Mouse (Mus musculus) CH12.LX (cell line): ENCODE data around the gene Chst15. TPM values are rescaled to one million over a fixed set of nuclear protein-coding genes. Genes with fewer than 3 reads are reported as not detected.

Source experiments
- DNase-seq: peaks from one replicate; pipeline ENCODE4 v3.0.0-alpha.2; 2013; ENCODE audit errors: extremely low read depth
- H3K27ac ChIP-seq: 2 replicates; pipeline ENCODE4 v1.5.1; 2012; ENCODE audit warnings: low read depth, mild to moderate bottlenecking, control low read depth, moderate library complexity; ENCODE audit not compliant: insufficient read depth
- H3K27me3 ChIP-seq: replicated peaks from 2 replicates; pipeline ENCODE3; 2012; ENCODE audit warnings: inconsistent platforms
- H3K36me3 ChIP-seq, 2 experiments: replicated peaks in 1 of 2; 2 replicates each; pipeline versions ENCODE3 to v1.6.1; 2012; ENCODE audit warnings: inconsistent platforms in 1 of 2, low read length in 1 of 2, mild to moderate bottlenecking in 1 of 2, mixed read lengths in 1 of 2, moderate library complexity in 1 of 2; ENCODE audit not compliant: control insufficient read depth in 1 of 2, insufficient read depth in 1 of 2
- H3K4me1 ChIP-seq, 2 experiments: 2 replicates each; pipeline ENCODE4 v1.6.1; 2012; ENCODE audit warnings: inconsistent platforms in 1 of 2, moderate library complexity in 1 of 2; ENCODE audit not compliant: insufficient read depth in 2 of 2, control insufficient read depth in 1 of 2
- H3K4me2 ChIP-seq: 2 replicates; pipeline ENCODE4 v1.6.1; 2012; ENCODE audit warnings: low read depth, mild to moderate bottlenecking, control low read depth; ENCODE audit not compliant: poor library complexity, insufficient read depth, severe bottlenecking
- H3K4me3 ChIP-seq, 3 experiments: fragments of 150-350 bp in 1 of 3; sonication (generic) in 1 of 3; replicated peaks in 1 of 3; 2 replicates each; pipeline versions ENCODE3 to v1.5.1; 2011 to 2012; ENCODE audit warnings: low read depth in 2 of 3, low read length in 2 of 3, mild to moderate bottlenecking in 2 of 3, moderate library complexity in 2 of 3, control low read depth in 1 of 3, improper control_type of control experiment in 1 of 3, inconsistent platforms in 1 of 3, mixed read lengths in 1 of 3; ENCODE audit not compliant: poor library complexity in 1 of 3
- H3K79me2 ChIP-seq: replicated peaks from 2 replicates; pipeline ENCODE4 v1.6.1; 2012; ENCODE audit warnings: mild to moderate bottlenecking, moderate library complexity; ENCODE audit not compliant: control insufficient read depth, poor library complexity, insufficient read depth, severe bottlenecking; ENCODE audit errors: extremely low read depth
- H3K9ac ChIP-seq: 2 replicates; pipeline ENCODE4 v1.6.1; 2012; ENCODE audit warnings: low read depth, mild to moderate bottlenecking, control low read depth, moderate library complexity; ENCODE audit not compliant: insufficient read depth
- H3K9me3 ChIP-seq: replicated peaks from 2 replicates; pipeline ENCODE3; 2012; ENCODE audit warnings: low read length, inconsistent platforms, mixed read lengths
- BHLHE40 ChIP-seq: IDR thresholded peaks from 2 replicates; pipeline ENCODE4 v1.6.1; 2011; ENCODE audit warnings: mild to moderate bottlenecking, low read depth, low read length, improper control_type of control experiment
- CTCF ChIP-seq, 2 experiments: IDR thresholded peaks in 1 of 2; conservative IDR thresholded peaks in 1 of 2; 2 replicates each; pipeline ENCODE4 v1.5.1; 2011 to 2012; ENCODE audit warnings: low read depth in 2 of 2, low read length in 2 of 2, improper control_type of control experiment in 1 of 2, inconsistent platforms in 1 of 2, mild to moderate bottlenecking in 1 of 2, moderate library complexity in 1 of 2
- E2F4 ChIP-seq: IDR thresholded peaks from 2 replicates; pipeline ENCODE4 v1.6.1; 2011; ENCODE audit warnings: low read depth, low read length, improper control_type of control experiment; ENCODE audit not compliant: insufficient replicate concordance
- EP300 ChIP-seq: IDR thresholded peaks from 2 replicates; pipeline ENCODE4 v1.6.1; 2011; ENCODE audit warnings: low read length, improper control_type of control experiment
- ETS1 ChIP-seq: conservative IDR thresholded peaks from 2 replicates; pipeline ENCODE4 v1.6.1; 2012; ENCODE audit warnings: low read depth, mild to moderate bottlenecking, inconsistent platforms, low read length, improper control_type of control experiment, moderate library complexity
- JUN ChIP-seq: IDR thresholded peaks from 2 replicates; pipeline ENCODE4 v1.6.1; 2011; ENCODE audit warnings: low read depth, mild to moderate bottlenecking, low read length, improper control_type of control experiment, moderate library complexity; ENCODE audit not compliant: insufficient read depth
- MAX ChIP-seq: IDR thresholded peaks from 2 replicates; pipeline ENCODE4 v1.6.1; 2011; ENCODE audit warnings: low read length, improper control_type of control experiment
- MAZ ChIP-seq: IDR thresholded peaks from 2 replicates; pipeline ENCODE4 v1.6.1; 2012; ENCODE audit warnings: low read depth, mild to moderate bottlenecking, inconsistent platforms, low read length, improper control_type of control experiment, moderate library complexity
- MYC ChIP-seq: IDR thresholded peaks from 2 replicates; pipeline ENCODE4 v1.6.1; 2011; ENCODE audit warnings: low read depth, mild to moderate bottlenecking, improper control_type of control experiment, low read length
- NELFE ChIP-seq: IDR thresholded peaks from 2 replicates; pipeline ENCODE4 v1.6.1; 2011; ENCODE audit warnings: low read depth, low read length, improper control_type of control experiment
- NRF1 ChIP-seq: IDR thresholded peaks from 2 replicates; pipeline ENCODE4 v1.6.1; 2014; ENCODE audit warnings: low read depth, mild to moderate bottlenecking, inconsistent platforms, low read length, improper control_type of control experiment, moderate library complexity
- PAX5 ChIP-seq: IDR thresholded peaks from 2 replicates; pipeline ENCODE4 v1.6.1; 2012; ENCODE audit warnings: low read length, inconsistent platforms, mixed read lengths
- RAD21 ChIP-seq: IDR thresholded peaks from 2 replicates; pipeline ENCODE4 v1.6.1; 2011; ENCODE audit warnings: low read depth, mild to moderate bottlenecking, low read length, improper control_type of control experiment, moderate library complexity
- RCOR1 ChIP-seq: conservative IDR thresholded peaks from 2 replicates; pipeline ENCODE4 v1.6.1; 2012; ENCODE audit warnings: low read depth, mild to moderate bottlenecking, inconsistent platforms, low read length, improper control_type of control experiment
- SIN3A ChIP-seq: IDR thresholded peaks from 2 replicates; pipeline ENCODE4 v1.6.1; 2012; ENCODE audit warnings: low read length, improper control_type of control experiment, inconsistent platforms
- TBP ChIP-seq: conservative IDR thresholded peaks from 2 replicates; pipeline ENCODE4 v1.6.1; 2011; ENCODE audit warnings: low read depth, low read length, improper control_type of control experiment
- TCF12 ChIP-seq: IDR thresholded peaks from 2 replicates; pipeline ENCODE4 v1.6.1; 2014; ENCODE audit warnings: low read depth, mild to moderate bottlenecking, inconsistent platforms, low read length, improper control_type of control experiment
- UBTF ChIP-seq: IDR thresholded peaks from 2 replicates; pipeline ENCODE4 v1.6.1; 2012; ENCODE audit warnings: low read depth, mild to moderate bottlenecking, inconsistent platforms, low read length, improper control_type of control experiment, moderate library complexity
- USF2 ChIP-seq: conservative IDR thresholded peaks from 2 replicates; pipeline ENCODE4 v1.6.1; 2011; ENCODE audit warnings: low read depth, low read length, improper control_type of control experiment
- ZC3H11A ChIP-seq: IDR thresholded peaks from 2 replicates; pipeline ENCODE4 v1.6.1; 2012; ENCODE audit warnings: low read depth, mild to moderate bottlenecking, inconsistent platforms, low read length, improper control_type of control experiment
- ZKSCAN1 ChIP-seq: IDR thresholded peaks from 2 replicates; pipeline ENCODE4 v1.6.1; 2012; ENCODE audit warnings: low read depth, inconsistent platforms, low read length, improper control_type of control experiment, borderline replicate concordance
- ZMIZ1 ChIP-seq: IDR thresholded peaks from 2 replicates; pipeline ENCODE4 v1.6.1; 2012; ENCODE audit warnings: low read depth, mild to moderate bottlenecking, inconsistent platforms, low read length, improper control_type of control experiment
- ZNF384 ChIP-seq: IDR thresholded peaks from 2 replicates; pipeline ENCODE4 v1.6.1; 2012; ENCODE audit warnings: low read depth, low read length, improper control_type of control experiment, inconsistent platforms
- dilution Hi-C: fragments of 300-500 bp; cut with MboI; formaldehyde crosslinking; loops from 2 replicates; pipeline ENCODE4 v1.14.3; 2020; ENCODE audit warnings: low sequenced_read_pairs; ENCODE audit not compliant: extremely low pct_unique_long_range_greater_than_20kb, extremely low pct_ligation_motif_present
- in situ Hi-C: fragments of 300-500 bp; cut with MboI; formaldehyde crosslinking; loops from 3 replicates; pipeline ENCODE4 v1.14.3; 2019; ENCODE audit warnings: low sequenced_read_pairs, low pct_ligation_motif_present, low pct_unique_long_range_greater_than_20kb, mixed read lengths
- polyA plus RNA-seq: library from polyadenylated mRNA; unstranded; fragments of >175 nt; gene quantifications from 2 replicates; pipeline ENCODE4 v1.2.1, GENCODE M21; 2012; ENCODE audit warnings: low read depth; ENCODE audit not compliant: insufficient read length
- total RNA-seq, 2 experiments: library from RNA; depleted of rRNA; stranded (reverse); fragments of 300-350 nt in 1 of 2; fragments of >200 nt in 1 of 2; gene quantifications; 2 replicates each; pipeline ENCODE4 v1.2.3; 2012 to 2014

The Chst15 gene
- total and polyA plus RNA-seq, 3 experiments: 0.42 to 0.81 (median 0.57) TPM

GRCm38 (mm10) chr7:132356185-132356584 lies 39.2 kb upstream of the Chst15 start:
- in situ Hi-C loops: no loop called here
- no peak overlapping the region for H3K27ac ChIP-seq
- DNase-seq: peak; percentile 17

GRCm38 (mm10) chr7:132355767-132356166 lies 38.7 kb upstream of the Chst15 start:
- dilution Hi-C loops (no loop called here), in situ Hi-C loops (no loop called here)
- DNase-seq: no peak
- Histone ChIP-seq H3K9ac (no peak overlapping the region), H3K9me3 (peaks cover 17% of the 10 kb centered on the region), H3K27ac (no peak overlapping the region), H3K27me3 (peaks cover 68% of the 10 kb centered on the region), H3K79me2 (no peaks in the 10 kb centered on the region)
- TF ChIP-seq ZKSCAN1 (no peak), TBP (no peak), MYC (no peak), E2F4 (no peak), RCOR1 (no peak), ZMIZ1 (no peak), ETS1 (no peak), ZC3H11A (no peak), JUN (no peak), NELFE (no peak), MAX (no peak), USF2 (no peak), SIN3A (no peak), NRF1 (no peak), EP300 (no peak), RAD21 (no peak), MAZ (no peak), PAX5 (no peak), UBTF (no peak), ZNF384 (no peak)
- TF ChIP-seq, all 38 proteins: peak for 0
- no peak overlapping the region for H3K4me3 ChIP-seq
- no peak overlapping the region for H3K4me2 ChIP-seq
- no peaks in the 10 kb centered on the region for H3K36me3 ChIP-seq
- no peaks in the 10 kb centered on the region; a peak in 1 of 4 replicates for H3K4me1 ChIP-seq

More at GRCm38 (mm10) chr7:132356185-132356584, 39.2 kb upstream of the Chst15 start:
- no peak overlapping the region for H3K9ac ChIP-seq
- H3K4me1 ChIP-seq: no peaks in the 10 kb centered on the region; a peak in 1 of 4 replicates
- dilution Hi-C loops: no loop called here
- peaks cover 17% of the 10 kb centered on the region for H3K9me3 ChIP-seq
- H3K36me3 ChIP-seq: no peaks in the 10 kb centered on the region
- TF ChIP-seq EP300 (peak; percentile 37; the same call in 1 of the 2 replicates), PAX5 (no peak), TCF12 (peak; percentile 45), ZKSCAN1 (no peak), ZC3H11A (no peak), CTCF (conservative IDR thresholded peaks at IDR 0.05 in 1 of 2, IDR thresholded peaks at IDR 0.05 in 1 of 2; ENCODE audit: low read depth in 2 of 2, low read length in 2 of 2) (no peak), BHLHE40 (0 out of 2 replicates have a peak, but pooled peaks have one; percentile 29)
- peaks cover 69% of the 10 kb centered on the region for H3K27me3 ChIP-seq
- no peaks in the 10 kb centered on the region for H3K79me2 ChIP-seq
- H3K4me2 ChIP-seq: no peak overlapping the region
- no peak overlapping the region for H3K4me3 ChIP-seq
